Mouse (Mus musculus): ENCODE results near the gene Il2rg. TPM values are rescaled to one million over a fixed set of nuclear protein-coding genes. Genes with fewer than 3 reads are reported as not detected.

The Il2rg gene
- polyA plus RNA-seq (2016; fragmentation: Nextera tagmentation; extraction: Ambion mirVana): 3.5 and 4.0 TPM in 2 replicates

- 72% methylated on average over 5 of the region's 5 CpGs for WGBS
- Histone ChIP-seq H3K27ac (no peak within 1 kb of the TSS), H3K9me3 (replicated peaks) (no peaks in the 10 kb centered on the region), H3K27me3 (0 out of 2 replicates have a peak, but pooled peaks cover 6% of the 10 kb centered on the region), H3K9ac (no peak within 1 kb of the TSS), H3K4me2 (replicated peaks) (no peak within 1 kb of the TSS), H3K4me3 (no peak within 1 kb of the TSS), H3K4me1 (no peaks in the 10 kb centered on the region), H3K36me3 (no peaks in the 10 kb centered on the region)
- no peak for ATAC-seq (ENCODE audit: low FRiP score)
These were observed at the start of gene Il2rg for GRCm38 (mm10) chrX:101268025-101268754. Gene Il2rg (minus strand): TSS chrX:101268255.

- Histone ChIP-seq H3K4me3 (no peak overlapping the region), H3K4me2 (replicated peaks) (no peak overlapping the region), H3K4me1 (no peaks in the 10 kb centered on the region), H3K27ac (no peak overlapping the region), H3K27me3 (peaks cover 6% of the 10 kb centered on the region; the same call in 1 of the 2 replicates), H3K9ac (no peak overlapping the region), H3K9me3 (replicated peaks) (no peaks in the 10 kb centered on the region), H3K36me3 (peaks cover 32% of the 10 kb centered on the region)
- 36% methylated on average over 6 of the region's 6 CpGs for WGBS
- peak; percentile 58 for ATAC-seq (ENCODE audit: low FRiP score)
These were observed 45.7 kb upstream of the Il2rg start for GRCm38 (mm10) chrX:101313625-101314359.

DNA sequence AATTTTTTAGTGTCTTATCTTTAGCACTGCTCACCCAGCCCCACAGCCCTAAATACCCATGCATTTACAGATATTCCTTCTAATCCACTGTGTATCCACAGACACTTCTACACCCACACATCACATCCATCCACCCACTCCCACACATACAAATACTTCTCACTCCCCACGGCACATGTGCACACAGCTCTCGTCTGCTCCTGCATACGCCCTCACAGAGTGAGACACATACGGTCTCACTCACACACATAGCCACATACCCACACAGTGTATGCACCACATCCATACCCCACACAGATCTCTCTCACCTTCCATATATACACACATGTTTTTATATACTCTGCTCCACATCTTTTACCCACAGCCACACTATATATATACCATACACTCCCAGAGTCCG, 41.2 kb upstream of the Il2rg start:
- no peak overlapping the region for H3K27ac ChIP-seq
- no peak for ATAC-seq (ENCODE audit: low FRiP score)
- H3K4me2 ChIP-seq (replicated peaks): no peak overlapping the region
- H3K36me3 ChIP-seq: peaks cover 27% of the 10 kb centered on the region
- H3K4me3 ChIP-seq: no peak overlapping the region
- peaks cover 3% of the 10 kb centered on the region; the same call in 1 of the 2 replicates for H3K4me1 ChIP-seq
- H3K27me3 ChIP-seq: peaks cover 17% of the 10 kb centered on the region; the same call in 1 of the 2 replicates
- 95% methylated on average over 5 of the region's 5 CpGs for WGBS
- no peak overlapping the region for H3K9ac ChIP-seq
- H3K9me3 ChIP-seq (replicated peaks): no peaks in the 10 kb centered on the region

- Histone ChIP-seq H3K27me3 (peaks cover 11% of the 10 kb centered on the region), H3K36me3 (peaks cover 11% of the 10 kb centered on the region; the same call in 1 of the 2 replicates), H3K9ac (no peak overlapping the region), H3K9me3 (replicated peaks) (no peaks in the 10 kb centered on the region), H3K4me1 (peaks cover 31% of the 10 kb centered on the region), H3K4me3 (no peak overlapping the region), H3K4me2 (replicated peaks) (no peak overlapping the region), H3K27ac (no peak overlapping the region)
- no peak for ATAC-seq (ENCODE audit: low FRiP score)
- WGBS: 46% methylated on average over 2 of the region's 2 CpGs
These were observed 36.6 kb upstream of the Il2rg start for GRCm38 (mm10) chrX:101304646-101305045.

- no peak overlapping the region for H3K27ac ChIP-seq
- H3K36me3 ChIP-seq: peaks cover 8% of the 10 kb centered on the region
- H3K9me3 ChIP-seq (replicated peaks): no peaks in the 10 kb centered on the region
- peak overlapping the region; percentile 48 for H3K4me2 ChIP-seq (replicated peaks)
- no peak overlapping the region for H3K9ac ChIP-seq
- no peak for ATAC-seq (ENCODE audit: low FRiP score)
- peaks cover 5% of the 10 kb centered on the region for H3K27me3 ChIP-seq
- H3K4me3 ChIP-seq: peak overlapping the region; percentile 11; the same call in 1 of the 2 replicates
- peaks cover 31% of the 10 kb centered on the region for H3K4me1 ChIP-seq
- WGBS: 69% methylated on average over 9 of the region's 9 CpGs
These were observed 33.6 kb upstream of the Il2rg start for GRCm38 (mm10) chrX:101301654-101302053.

GRCm38 (mm10) chrX:101300427-101301030, 32.5 kb upstream of the Il2rg start:
- Histone ChIP-seq H3K9ac (peak overlapping the region; percentile 71), H3K27me3 (no peaks in the 10 kb centered on the region; the same call in none of the 2 replicates), H3K27ac (peak overlapping the region; percentile 70), H3K4me2 (replicated peaks) (peak overlapping the region; percentile 48), H3K9me3 (replicated peaks) (no peaks in the 10 kb centered on the region), H3K4me1 (peaks cover 31% of the 10 kb centered on the region), H3K36me3 (peaks cover 16% of the 10 kb centered on the region), H3K4me3 (peak overlapping the region; percentile 44)
- WGBS: 36% methylated on average over 13 of the region's 13 CpGs
- peak; percentile 58 for ATAC-seq (ENCODE audit: low FRiP score)

GRCm38 (mm10) chrX:101299473-101300426, 31.7 kb upstream of the Il2rg start:
- no peaks in the 10 kb centered on the region; the same call in none of the 2 replicates for H3K27me3 ChIP-seq
- H3K9ac ChIP-seq: peak overlapping the region; percentile 71
- peak overlapping the region; percentile 48 for H3K4me2 ChIP-seq (replicated peaks)
- peak overlapping the region; percentile 83 for H3K27ac ChIP-seq
- WGBS: 27% methylated on average over 11 of the region's 13 CpGs
- H3K4me3 ChIP-seq: peak overlapping the region; percentile 44
- no peaks in the 10 kb centered on the region for H3K9me3 ChIP-seq (replicated peaks)
- peaks cover 16% of the 10 kb centered on the region for H3K36me3 ChIP-seq
- peaks cover 31% of the 10 kb centered on the region for H3K4me1 ChIP-seq
- peak; percentile 81 for ATAC-seq (ENCODE audit: low FRiP score)

- Histone ChIP-seq H3K27me3 (no peaks in the 10 kb centered on the region; the same call in none of the 2 replicates), H3K9me3 (replicated peaks) (no peaks in the 10 kb centered on the region), H3K4me1 (peaks cover 26% of the 10 kb centered on the region), H3K4me2 (replicated peaks) (peak within 1 kb of the TSS; percentile 48), H3K9ac (peak within 1 kb of the TSS; percentile 71), H3K36me3 (peaks cover 16% of the 10 kb centered on the region), H3K4me3 (peak within 1 kb of the TSS; percentile 44), H3K27ac (peak within 1 kb of the TSS; percentile 83)
- peak; percentile 41 for ATAC-seq (ENCODE audit: low FRiP score)
- 24% methylated on average over 9 of the region's 24 CpGs for WGBS
These were observed 31.0 kb upstream of the Il2rg start, which contains the start of gene Nlgn3 for GRCm38 (mm10) chrX:101299055-101299454. Gene Nlgn3 (plus strand): TSS chrX:101299168.

GRCm38 (mm10) chrX:101290111-101290510, 22.1 kb upstream of the Il2rg start:
- ATAC-seq (ENCODE audit: low FRiP score): no peak

GRCm38 (mm10) chrX:101289037-101289436, 21.0 kb upstream of the Il2rg start:
- Histone ChIP-seq H3K4me2 (replicated peaks) (no peak overlapping the region), H3K4me3 (no peak overlapping the region), H3K36me3 (peaks cover 73% of the 10 kb centered on the region), H3K27ac (no peak overlapping the region), H3K27me3 (peaks cover 6% of the 10 kb centered on the region; the same call in 1 of the 2 replicates), H3K9ac (no peak overlapping the region), H3K4me1 (no peaks in the 10 kb centered on the region), H3K9me3 (replicated peaks) (no peaks in the 10 kb centered on the region)
- WGBS: 89% methylated on average over 7 of the region's 7 CpGs
- ATAC-seq (ENCODE audit: low FRiP score): no peak

More at GRCm38 (mm10) chrX:101290111-101290510, 22.1 kb upstream of the Il2rg start:
- Histone ChIP-seq H3K9me3 (replicated peaks) (no peaks in the 10 kb centered on the region), H3K27me3 (peaks cover 6% of the 10 kb centered on the region; the same call in 1 of the 2 replicates), H3K9ac (no peak overlapping the region), H3K27ac (no peak overlapping the region), H3K4me1 (no peaks in the 10 kb centered on the region), H3K36me3 (peaks cover 64% of the 10 kb centered on the region), H3K4me2 (replicated peaks) (no peak overlapping the region), H3K4me3 (no peak overlapping the region)
- WGBS: 92% methylated on average over 10 of the region's 10 CpGs

GRCm38 (mm10) chrX:101288432-101288831, 20.4 kb upstream of the Il2rg start:
- Histone ChIP-seq H3K9me3 (replicated peaks) (no peaks in the 10 kb centered on the region), H3K4me1 (no peaks in the 10 kb centered on the region), H3K4me3 (no peak overlapping the region), H3K27me3 (peaks cover 6% of the 10 kb centered on the region; the same call in 1 of the 2 replicates), H3K27ac (no peak overlapping the region), H3K4me2 (replicated peaks) (no peak overlapping the region), H3K9ac (no peak overlapping the region), H3K36me3 (peaks cover 76% of the 10 kb centered on the region)
- WGBS: 90% methylated on average over 6 of the region's 6 CpGs
- ATAC-seq (ENCODE audit: low FRiP score): no peak
